Mouse (Mus musculus): ENCODE measurements around the gene St8sia6. TPM values are rescaled to one million over a fixed set of nuclear protein-coding genes. Genes with fewer than 3 reads are reported as not detected.

Gene St8sia6
- polyA plus RNA-seq, 1 experiment = 1.1 TPM

DNA sequence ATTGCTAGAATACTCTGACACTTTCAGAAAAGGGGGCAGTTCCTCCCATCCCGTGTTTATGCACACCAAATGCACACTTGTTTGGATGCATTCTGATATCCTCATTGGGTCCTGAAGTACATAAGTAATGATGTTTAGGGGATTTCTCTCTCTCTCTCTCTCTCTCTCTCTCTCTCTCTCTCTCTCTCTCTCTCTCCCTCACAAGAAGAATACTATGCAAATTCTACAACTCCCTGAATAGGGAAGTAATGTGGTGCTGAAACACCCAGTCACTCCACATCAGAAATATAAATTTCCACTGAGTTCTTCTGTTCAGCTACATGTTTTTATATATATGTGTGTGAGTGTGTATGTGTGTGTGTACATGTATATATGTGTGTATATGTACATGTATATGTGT is 43.1 kb downstream of the St8sia6 start:
- no peak for TF ChIP-seq CTCF (IDR thresholded peaks at IDR 0.05; ENCODE audit: borderline replicate concordance, control insufficient read depth, extremely low read depth, insufficient read depth, low read length, poor library complexity)
- TF ChIP-seq POLR2A (IDR thresholded peaks at IDR 0.05; ENCODE audit: control insufficient read depth, extremely low read depth, insufficient read depth, low read length, poor library complexity) = no peak
- 61% methylated on average over 1 of the region's 1 CpGs for WGBS
- Histone ChIP-seq H3K4me3 (ENCODE audit: control insufficient read depth, insufficient read depth, low read length) (no peak overlapping the region), H3K27ac (ENCODE audit: control insufficient read depth, insufficient read depth, low read length) (no peak overlapping the region), H3K36me3 (ENCODE audit: control insufficient read depth, insufficient read depth, low read length) (no peaks in the 10 kb centered on the region), H3K27me3 (ENCODE audit: control insufficient read depth, insufficient read depth, low read length) (no peaks in the 10 kb centered on the region), H3K4me1 (replicated peaks; ENCODE audit: control insufficient read depth, insufficient read depth, low read length) (no peaks in the 10 kb centered on the region)
- DNase-seq = no peak

DNA sequence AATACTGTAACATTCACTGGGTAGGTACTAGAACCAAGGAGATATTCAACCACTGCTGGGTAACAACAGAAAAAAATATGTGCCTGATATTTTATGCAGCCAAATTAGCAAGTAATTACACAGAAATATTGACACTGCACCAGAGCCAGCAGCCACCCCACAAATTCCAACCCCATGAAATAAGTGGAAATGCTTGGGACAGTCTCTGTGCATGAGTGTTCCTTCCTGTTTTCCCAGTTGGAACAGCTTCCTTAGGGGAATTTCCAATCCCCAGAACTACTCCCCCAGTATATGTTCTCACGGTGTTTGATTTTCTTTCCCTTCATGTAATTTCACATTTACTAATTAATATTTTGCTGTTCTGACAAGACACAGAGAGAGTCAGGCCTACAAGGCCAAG is 43.8 kb downstream of the St8sia6 start:
- no peaks in the 10 kb centered on the region for H3K36me3 ChIP-seq (ENCODE audit: control insufficient read depth, insufficient read depth, low read length)
- H3K4me3 ChIP-seq (ENCODE audit: control insufficient read depth, insufficient read depth, low read length) = no peak overlapping the region
- no peak for TF ChIP-seq CTCF (IDR thresholded peaks at IDR 0.05; ENCODE audit: borderline replicate concordance, control insufficient read depth, extremely low read depth, insufficient read depth, low read length, poor library complexity)
- TF ChIP-seq POLR2A (IDR thresholded peaks at IDR 0.05; ENCODE audit: control insufficient read depth, extremely low read depth, insufficient read depth, low read length, poor library complexity) = no peak
- H3K27me3 ChIP-seq (ENCODE audit: control insufficient read depth, insufficient read depth, low read length) = no peaks in the 10 kb centered on the region
- no peak for DNase-seq
- no peak overlapping the region for H3K27ac ChIP-seq (ENCODE audit: control insufficient read depth, insufficient read depth, low read length)
- no peaks in the 10 kb centered on the region for H3K4me1 ChIP-seq (replicated peaks; ENCODE audit: control insufficient read depth, insufficient read depth, low read length)
- 94% methylated on average over 1 of the region's 1 CpGs for WGBS

- no peak for TF ChIP-seq CTCF (IDR thresholded peaks at IDR 0.05; ENCODE audit: borderline replicate concordance, control insufficient read depth, extremely low read depth, insufficient read depth, low read length, poor library complexity)
- no peak for TF ChIP-seq POLR2A (IDR thresholded peaks at IDR 0.05; ENCODE audit: control insufficient read depth, extremely low read depth, insufficient read depth, low read length, poor library complexity)
- DNase-seq = no peak
- no peak overlapping the region for H3K4me3 ChIP-seq (ENCODE audit: control insufficient read depth, insufficient read depth, low read length)
- H3K36me3 ChIP-seq (ENCODE audit: control insufficient read depth, insufficient read depth, low read length) = no peaks in the 10 kb centered on the region
- H3K27me3 ChIP-seq (ENCODE audit: control insufficient read depth, insufficient read depth, low read length) = no peaks in the 10 kb centered on the region
- 98% methylated on average over 1 of the region's 1 CpGs for WGBS
- H3K27ac ChIP-seq (ENCODE audit: control insufficient read depth, insufficient read depth, low read length) = no peak overlapping the region
- no peaks in the 10 kb centered on the region for H3K4me1 ChIP-seq (replicated peaks; ENCODE audit: control insufficient read depth, insufficient read depth, low read length)
These were observed 44.7 kb downstream of the St8sia6 start for GRCm38 (mm10) chr2:13749176-13749575.

DNA sequence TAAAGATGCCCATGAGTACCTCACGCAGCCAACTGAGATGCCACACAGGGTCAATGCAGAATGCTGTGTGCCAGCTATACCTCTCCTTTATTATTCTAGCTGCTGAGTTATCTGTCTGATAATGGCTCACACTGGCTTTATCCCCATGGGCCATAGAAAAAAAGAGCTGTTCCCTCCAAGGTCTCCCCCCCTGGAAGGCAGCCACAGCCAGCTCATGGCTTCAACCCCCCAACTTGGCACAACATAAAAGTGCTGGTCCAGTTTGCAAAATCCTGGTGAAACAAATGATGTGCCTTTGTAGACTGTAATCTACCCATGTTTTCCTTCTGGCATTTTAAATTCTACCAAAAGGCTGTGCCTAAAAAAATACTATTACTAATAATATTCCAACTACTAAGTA is 46.3 kb downstream of the St8sia6 start:
- Histone ChIP-seq H3K27ac (ENCODE audit: control insufficient read depth, insufficient read depth, low read length) (no peak overlapping the region), H3K4me1 (replicated peaks; ENCODE audit: control insufficient read depth, insufficient read depth, low read length) (no peaks in the 10 kb centered on the region), H3K4me3 (ENCODE audit: control insufficient read depth, insufficient read depth, low read length) (no peak overlapping the region), H3K27me3 (ENCODE audit: control insufficient read depth, insufficient read depth, low read length) (no peaks in the 10 kb centered on the region), H3K36me3 (ENCODE audit: control insufficient read depth, insufficient read depth, low read length) (no peaks in the 10 kb centered on the region)
- 100% methylated on average over 1 of the region's 1 CpGs for WGBS
- TF ChIP-seq POLR2A (IDR thresholded peaks at IDR 0.05; ENCODE audit: control insufficient read depth, extremely low read depth, insufficient read depth, low read length, poor library complexity) = no peak
- no peak for TF ChIP-seq CTCF (IDR thresholded peaks at IDR 0.05; ENCODE audit: borderline replicate concordance, control insufficient read depth, extremely low read depth, insufficient read depth, low read length, poor library complexity)
- no peak for DNase-seq

DNA sequence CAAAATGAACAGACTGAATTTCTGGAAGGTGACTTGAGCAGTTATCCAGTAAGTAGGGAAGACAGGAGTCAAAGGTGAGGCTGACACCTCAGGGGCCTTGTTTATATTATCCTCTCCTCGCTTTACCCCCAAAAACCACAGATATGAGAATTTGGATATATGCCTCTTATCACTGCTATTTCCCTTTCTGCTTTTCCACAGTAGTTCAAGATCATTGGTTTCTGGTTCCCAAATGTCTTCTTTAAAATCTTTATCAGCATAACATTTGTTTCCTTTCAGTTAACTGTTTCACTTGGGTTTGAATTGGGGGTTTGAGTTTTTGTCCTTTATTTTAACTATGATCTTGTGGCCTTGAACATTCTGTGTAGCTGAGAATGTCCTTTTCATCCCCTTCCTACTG is 47.8 kb downstream of the St8sia6 start:
- Histone ChIP-seq H3K4me1 (replicated peaks; ENCODE audit: control insufficient read depth, insufficient read depth, low read length) (no peaks in the 10 kb centered on the region), H3K36me3 (ENCODE audit: control insufficient read depth, insufficient read depth, low read length) (no peaks in the 10 kb centered on the region), H3K4me3 (ENCODE audit: control insufficient read depth, insufficient read depth, low read length) (no peak overlapping the region), H3K27ac (ENCODE audit: control insufficient read depth, insufficient read depth, low read length) (no peak overlapping the region), H3K27me3 (ENCODE audit: control insufficient read depth, insufficient read depth, low read length) (no peaks in the 10 kb centered on the region)
- no peak for TF ChIP-seq CTCF (IDR thresholded peaks at IDR 0.05; ENCODE audit: borderline replicate concordance, control insufficient read depth, extremely low read depth, insufficient read depth, low read length, poor library complexity)
- TF ChIP-seq POLR2A (IDR thresholded peaks at IDR 0.05; ENCODE audit: control insufficient read depth, extremely low read depth, insufficient read depth, low read length, poor library complexity) = no peak
- 52% methylated on average over 1 of the region's 1 CpGs for WGBS
- no peak for DNase-seq

DNA sequence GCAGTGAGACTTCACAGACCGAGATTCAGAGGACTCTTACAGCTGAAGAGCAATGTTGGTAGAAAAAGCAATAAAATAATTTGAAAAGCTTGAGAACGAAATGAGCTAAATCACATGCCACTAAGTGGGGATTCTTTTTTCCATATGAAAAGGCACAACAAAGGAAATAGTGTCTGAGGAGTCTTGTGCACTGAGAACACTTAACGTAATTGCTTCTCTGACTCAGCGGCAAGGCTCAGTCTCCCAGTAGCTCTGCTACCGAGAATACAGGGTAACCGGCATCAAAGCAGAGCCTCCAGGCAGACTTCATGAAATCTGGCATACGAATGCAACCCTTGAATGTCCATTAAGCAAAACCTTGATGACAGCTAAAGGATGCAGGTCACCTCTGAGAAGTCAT is 55.2 kb downstream of the St8sia6 start:
- H3K27ac ChIP-seq (ENCODE audit: control insufficient read depth, insufficient read depth, low read length) = no peak overlapping the region
- no peak for DNase-seq
- 92% methylated on average over 7 of the region's 7 CpGs for WGBS
- no peak overlapping the region for H3K4me3 ChIP-seq (ENCODE audit: control insufficient read depth, insufficient read depth, low read length)
- no peaks in the 10 kb centered on the region for H3K4me1 ChIP-seq (replicated peaks; ENCODE audit: control insufficient read depth, insufficient read depth, low read length)
- TF ChIP-seq POLR2A (IDR thresholded peaks at IDR 0.05; ENCODE audit: control insufficient read depth, extremely low read depth, insufficient read depth, low read length, poor library complexity) (no peak), CTCF (IDR thresholded peaks at IDR 0.05; ENCODE audit: borderline replicate concordance, control insufficient read depth, extremely low read depth, insufficient read depth, low read length, poor library complexity) (no peak)
- no peaks in the 10 kb centered on the region for H3K36me3 ChIP-seq (ENCODE audit: control insufficient read depth, insufficient read depth, low read length)
- H3K27me3 ChIP-seq (ENCODE audit: control insufficient read depth, insufficient read depth, low read length) = no peaks in the 10 kb centered on the region

GRCm38 (mm10) chr2:13727901-13728300 is 66.0 kb downstream of the St8sia6 start:
- no peaks in the 10 kb centered on the region for H3K36me3 ChIP-seq (ENCODE audit: control insufficient read depth, insufficient read depth, low read length)
- H3K27me3 ChIP-seq (ENCODE audit: control insufficient read depth, insufficient read depth, low read length) = no peaks in the 10 kb centered on the region
- no peak overlapping the region for H3K27ac ChIP-seq (ENCODE audit: control insufficient read depth, insufficient read depth, low read length)
- H3K4me3 ChIP-seq (ENCODE audit: control insufficient read depth, insufficient read depth, low read length) = no peak overlapping the region
- no peak for DNase-seq
- H3K4me1 ChIP-seq (replicated peaks; ENCODE audit: control insufficient read depth, insufficient read depth, low read length) = no peaks in the 10 kb centered on the region
- no peak for TF ChIP-seq POLR2A (IDR thresholded peaks at IDR 0.05; ENCODE audit: control insufficient read depth, extremely low read depth, insufficient read depth, low read length, poor library complexity)
- WGBS = 87% methylated on average over 2 of the region's 2 CpGs
